Mouse (Mus musculus): ENCODE measurements around the gene Rbpjl.

Gene Rbpjl

DNA sequence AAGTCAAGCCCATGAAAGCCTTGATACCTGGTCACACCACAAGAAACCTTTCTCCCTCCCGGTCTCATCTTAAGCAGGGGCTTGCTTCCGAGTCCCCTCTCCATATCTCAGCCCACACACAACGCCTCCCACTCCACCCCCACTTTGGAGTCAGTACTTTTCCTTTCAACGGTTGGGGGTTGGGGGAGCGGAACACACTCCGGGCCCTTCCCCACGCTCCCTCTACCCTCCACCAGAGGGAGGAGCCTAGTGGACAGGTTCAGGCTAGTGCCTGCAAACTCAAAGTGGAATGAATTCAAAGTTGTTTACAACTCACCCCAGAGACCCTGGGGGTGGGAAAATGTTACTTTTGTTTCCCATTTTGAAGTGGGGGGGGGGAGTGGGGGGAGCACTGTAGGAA is 27.8 kb downstream of the Rbpjl start:
- peak; percentile 38 for DNase-seq

DNA sequence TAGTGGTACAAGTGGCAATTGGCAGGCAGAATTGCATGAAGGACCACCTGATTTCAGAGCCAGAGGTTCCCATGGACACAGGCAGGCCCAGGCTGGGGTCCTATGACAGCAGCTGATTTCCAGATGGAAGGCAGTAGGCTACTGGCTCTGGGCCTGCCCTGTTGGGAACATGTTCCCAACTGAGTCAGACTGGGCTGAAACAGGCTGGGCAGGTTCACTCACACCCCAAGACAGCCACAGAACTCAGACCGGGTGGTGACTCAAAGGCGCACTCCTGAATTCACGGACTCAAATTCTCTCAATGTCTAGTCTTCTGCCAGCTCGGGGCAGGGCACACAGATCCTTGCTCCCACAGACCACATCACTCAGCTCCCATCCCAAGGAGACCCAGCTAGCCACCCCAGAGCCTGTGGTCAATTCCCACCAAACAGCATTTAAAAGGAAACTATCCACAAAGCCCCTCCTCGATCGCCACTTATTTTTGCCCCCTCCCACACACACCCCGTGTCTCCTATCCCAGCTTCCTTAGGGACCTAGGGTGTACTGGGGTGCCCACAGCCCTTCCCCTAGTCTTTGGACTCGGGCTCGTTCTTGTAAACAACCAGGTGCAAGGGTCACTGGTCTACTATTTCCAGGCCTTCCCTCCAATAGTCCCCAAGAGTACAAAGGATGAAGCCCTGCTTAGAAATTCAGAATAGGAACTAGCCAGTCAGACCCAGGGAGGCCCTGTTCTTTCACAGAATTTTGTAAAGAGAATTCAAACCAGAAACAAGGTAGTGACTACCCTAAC is 28.9 kb downstream of the Rbpjl start:
- no peak for DNase-seq

DNA sequence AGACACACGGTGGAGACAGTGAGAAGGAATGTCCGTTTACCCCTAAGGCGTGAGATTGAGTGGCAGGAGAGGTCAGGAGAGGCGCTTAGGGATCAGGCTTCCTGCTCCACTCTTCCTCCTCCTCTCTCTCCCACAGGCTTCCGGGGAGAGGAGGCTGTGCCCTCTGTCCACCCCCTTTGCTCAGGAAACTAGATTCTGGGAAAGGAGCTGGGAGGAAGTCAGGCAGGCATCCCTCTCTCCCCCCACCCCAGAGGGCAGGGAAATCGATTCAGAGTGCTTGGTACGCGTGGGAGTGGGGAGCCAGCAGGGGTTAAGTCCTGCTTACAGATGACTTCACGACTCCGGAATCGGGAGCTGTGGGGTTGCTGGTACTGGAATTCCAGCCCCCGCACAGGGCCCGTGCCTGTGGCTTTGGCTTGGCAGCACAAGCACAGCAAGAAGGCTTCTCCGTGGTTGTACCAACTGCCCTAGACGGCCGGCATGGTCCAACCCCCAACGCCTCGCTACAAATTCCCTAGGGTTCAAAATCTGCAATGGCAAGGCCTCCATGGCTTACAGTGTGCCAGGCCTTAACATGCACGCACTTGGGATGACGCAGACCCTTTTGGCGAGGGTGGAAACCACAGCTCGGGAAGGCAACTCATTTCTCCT is 29.7 kb downstream of the Rbpjl start:
- no peak for DNase-seq

DNA sequence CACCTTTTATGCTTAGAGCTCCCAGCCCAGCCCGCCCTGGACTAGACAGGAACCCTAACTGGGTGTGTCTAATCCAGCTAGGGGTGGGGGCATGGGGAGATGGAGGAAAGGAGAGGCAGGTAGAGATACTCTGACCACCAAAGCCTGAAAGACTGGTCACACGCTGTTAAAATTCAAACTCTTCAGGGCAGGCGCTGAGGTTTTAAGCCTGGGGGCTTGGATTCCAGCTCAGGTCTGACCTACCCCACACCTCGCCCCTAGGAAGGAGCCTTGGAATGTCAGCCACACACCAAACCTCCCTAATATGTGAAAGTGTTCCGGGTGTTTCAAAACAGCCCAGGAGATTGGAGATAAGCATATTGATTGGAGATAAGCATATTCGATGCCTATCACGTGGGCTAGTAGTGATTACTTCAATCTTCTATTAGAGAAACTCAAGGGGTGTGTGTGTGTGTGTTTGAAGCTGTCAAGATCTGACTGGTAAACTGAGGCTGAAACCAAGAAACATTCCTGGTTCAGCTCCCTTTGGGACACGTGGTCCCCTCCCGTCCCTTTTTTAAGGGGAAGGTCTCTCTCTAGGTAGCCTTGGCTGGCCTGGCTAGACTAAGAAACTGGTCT is 30.4 kb downstream of the Rbpjl start:
- DNase-seq: no peak

DNA sequence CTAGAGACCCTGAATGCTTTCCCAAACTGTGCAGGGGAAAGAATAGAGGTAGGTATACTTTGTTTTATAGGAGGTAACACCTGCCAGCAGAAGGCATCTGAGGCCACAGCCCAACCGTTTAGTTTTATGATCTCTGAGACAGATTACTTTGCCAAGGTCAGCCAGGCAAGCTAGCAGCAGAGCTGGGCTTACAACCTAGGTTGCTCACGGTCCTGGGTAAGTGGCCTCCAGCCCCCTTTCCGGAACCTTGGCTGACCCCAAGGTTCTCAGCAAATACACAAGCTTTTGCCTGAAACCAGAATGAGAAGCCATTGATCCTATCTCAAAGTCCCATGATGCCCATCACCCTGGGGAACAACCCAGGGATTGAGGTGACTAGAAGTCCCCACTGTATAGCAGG is 31.7 kb downstream of the Rbpjl start:
- DNase-seq: no peak

DNA sequence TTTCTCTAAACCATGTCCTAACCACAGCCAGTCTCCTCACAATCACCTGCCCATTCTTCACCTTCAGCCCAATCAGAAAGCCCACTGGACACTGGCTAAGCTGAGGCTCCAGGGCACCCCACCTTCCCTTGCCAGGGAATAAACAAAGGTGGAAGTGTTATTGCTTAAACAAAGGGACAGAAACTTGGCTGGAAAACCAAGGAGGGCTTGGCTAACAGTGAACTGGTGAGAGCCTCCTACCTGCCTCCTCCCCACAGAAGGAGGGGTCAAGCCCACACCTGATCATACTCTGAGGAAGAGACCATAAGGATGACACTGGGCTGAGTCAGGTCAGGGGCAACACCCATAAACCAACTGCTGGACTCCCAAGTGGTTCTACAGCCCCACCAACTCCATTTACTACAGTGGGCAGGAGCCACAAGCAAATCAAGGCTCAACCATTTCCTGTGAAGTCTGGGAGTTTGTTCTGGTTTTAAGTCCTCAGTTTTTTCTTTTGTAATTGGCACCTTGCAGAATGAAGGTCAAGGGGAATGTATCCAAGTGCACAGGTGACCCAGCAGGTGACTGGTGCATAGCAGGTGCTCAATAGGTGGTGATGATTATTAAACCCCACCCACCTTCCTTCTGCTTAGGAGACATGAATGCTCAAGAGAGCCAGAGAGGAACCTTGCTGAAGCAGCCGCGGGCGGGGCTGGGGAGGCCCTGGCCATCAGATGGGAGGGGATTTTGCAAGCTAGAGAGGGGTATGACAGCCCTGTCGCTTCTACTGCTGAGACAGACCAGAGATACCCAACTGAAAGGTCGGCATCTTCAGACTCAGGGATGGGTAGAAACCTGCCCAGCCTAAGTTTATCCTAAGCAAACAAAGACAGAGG is 32.5 kb downstream of the Rbpjl start:
- DNase-seq: no peak

DNA sequence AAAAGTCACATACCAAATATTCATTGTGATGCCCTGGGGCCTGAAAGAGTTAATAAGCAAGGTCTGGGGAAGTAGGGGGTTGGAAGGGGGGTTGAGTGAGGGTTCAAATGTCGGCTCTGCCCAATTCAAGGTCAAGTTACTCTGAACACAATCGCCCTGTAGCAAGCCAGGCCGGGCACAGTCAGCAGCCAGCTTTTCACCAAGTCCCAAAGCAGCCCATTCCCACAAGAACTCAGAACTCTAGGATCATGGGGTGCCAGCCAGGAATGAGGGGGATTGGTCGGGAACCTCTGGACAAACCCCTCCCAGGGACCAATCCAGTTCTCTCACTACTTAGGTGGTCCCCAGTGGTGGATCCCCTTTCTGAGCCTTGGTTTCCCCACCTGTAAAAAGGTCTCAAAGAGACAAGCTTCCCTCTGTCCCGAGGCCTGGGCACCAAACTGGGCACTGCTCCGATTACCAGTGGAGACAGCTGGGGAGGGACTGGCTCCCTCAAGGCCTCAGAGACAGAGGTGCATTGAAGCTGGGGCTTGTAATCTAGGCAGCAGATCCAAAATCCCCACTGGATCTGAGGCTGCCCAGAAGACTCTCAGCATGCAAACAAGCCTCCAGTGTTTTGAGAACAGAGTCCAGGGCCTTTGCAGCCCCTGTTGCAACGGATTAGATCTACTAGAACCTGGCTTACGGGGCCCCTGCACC is 33.4 kb downstream of the Rbpjl start:
- DNase-seq: peak; percentile 30

DNA sequence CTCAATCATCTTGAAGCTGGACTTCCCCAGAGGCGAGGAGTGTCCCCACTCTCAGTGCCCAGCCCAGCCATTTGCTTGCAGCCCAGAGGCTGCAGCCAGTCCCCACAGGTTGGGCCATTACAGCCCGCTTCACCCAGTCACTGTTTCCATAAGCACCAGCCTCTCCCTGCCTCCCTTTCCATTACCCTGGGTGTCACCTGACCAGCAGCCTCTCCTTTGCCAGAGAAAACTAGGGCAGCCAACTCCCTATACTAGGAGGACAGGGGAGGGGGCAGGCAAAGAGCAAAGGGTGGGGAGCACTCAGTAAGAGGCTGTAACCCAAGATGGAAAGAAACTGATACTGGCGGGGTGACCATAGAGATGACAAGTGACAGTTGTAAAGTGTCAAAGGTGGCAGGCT is 34.0 kb downstream of the Rbpjl start:
- peak; percentile 62 for DNase-seq

DNA sequence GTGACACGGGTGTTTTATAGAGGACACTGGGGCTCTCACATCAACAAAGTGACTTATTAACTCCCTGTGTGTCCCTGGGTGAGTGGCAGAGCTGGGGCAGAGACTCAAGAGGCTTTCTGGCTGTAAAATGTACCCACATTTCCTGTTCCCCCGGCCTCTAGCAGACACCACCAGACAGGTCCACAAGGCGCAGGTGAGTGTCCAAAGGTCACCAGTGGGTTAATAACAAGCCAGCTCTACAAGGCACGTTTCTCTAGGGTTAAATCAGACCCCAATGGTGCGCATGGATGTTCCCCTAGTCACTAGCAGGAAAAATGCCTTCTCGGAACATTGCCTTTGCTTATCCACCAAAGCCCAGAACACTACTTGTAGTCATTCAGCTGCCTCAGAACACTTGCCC is 34.8 kb downstream of the Rbpjl start:
- no peak for DNase-seq

DNA sequence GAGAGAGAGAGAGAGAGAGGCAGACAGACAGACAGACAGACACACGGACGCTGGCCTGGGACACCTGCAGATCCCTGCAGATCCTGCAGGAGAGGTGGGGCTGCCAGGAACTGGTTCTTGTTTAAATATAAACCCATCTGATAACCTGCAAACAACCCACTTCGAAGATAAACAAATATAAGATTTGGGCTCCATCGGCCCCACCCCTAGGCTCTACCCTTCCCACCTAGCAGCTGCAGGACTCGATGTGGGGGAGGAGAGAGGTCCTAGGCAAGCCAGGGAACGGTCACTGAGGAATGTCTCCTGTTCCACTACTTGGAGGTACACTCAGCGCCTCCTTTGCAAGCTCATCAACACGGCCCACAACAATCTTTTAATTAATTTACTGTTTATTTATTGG is 35.3 kb downstream of the Rbpjl start:
- DNase-seq: no peak

DNA sequence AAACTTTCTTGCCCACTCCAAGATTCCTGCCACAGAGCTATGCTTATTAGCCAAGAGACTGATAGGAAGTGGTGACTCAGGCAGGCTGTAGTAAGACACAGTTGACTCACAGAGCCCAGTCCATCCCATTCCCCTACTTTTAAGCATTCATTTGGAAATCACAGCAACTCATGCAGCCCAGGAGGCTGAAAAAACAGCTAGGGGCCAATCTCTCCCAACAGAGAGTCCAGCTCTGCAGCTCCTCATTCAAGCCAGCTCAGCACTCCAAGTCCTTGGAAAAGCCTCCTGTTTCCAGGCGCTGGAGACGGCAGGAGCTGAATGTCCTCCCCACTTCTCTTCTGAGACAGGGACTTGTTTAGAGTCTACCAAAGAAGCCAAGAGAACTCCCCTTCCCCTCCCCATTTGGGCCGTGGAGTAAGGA is 36.1 kb downstream of the Rbpjl start:
- DNase-seq: no peak

DNA sequence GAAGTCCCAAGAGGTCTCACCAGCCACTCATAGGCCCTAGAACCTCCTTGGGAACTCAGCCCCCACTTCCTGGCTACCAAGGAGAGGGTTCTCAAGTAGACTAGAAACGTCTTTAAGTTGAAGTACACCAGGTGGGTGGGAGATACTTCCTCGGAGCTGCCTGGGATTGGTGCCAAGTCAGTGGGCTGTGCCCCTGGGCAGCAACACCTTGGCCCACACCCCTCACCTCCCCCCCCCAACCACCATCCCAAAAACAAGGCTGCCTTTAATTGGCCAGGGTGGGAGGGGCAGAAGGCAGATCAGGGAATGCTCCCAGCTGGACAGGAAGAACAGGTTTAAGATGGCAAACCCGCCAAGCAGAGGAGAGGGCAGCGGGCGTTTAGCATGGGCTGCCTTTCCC is 37.4 kb downstream of the Rbpjl start:
- DNase-seq: no peak

DNA sequence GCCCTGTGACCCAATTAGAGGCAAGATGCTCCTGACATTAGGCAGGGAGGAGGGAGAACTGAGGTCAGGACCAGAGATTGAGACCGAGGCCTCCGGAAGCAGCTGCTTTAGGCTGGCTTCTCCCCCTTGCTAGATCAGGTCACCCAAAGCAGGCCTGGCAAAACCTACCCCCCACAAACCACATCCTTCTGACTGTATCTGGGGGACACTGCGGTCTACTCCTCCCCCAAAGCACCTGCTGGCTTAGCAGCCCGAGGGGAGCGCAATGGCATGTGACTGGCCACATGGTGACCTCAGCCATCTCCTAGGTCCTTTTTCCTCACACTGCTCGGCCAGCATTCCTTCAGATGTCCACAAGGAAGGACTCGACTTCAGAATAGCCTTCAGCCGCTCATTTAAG is 38.2 kb downstream of the Rbpjl start:
- DNase-seq: no peak

DNA sequence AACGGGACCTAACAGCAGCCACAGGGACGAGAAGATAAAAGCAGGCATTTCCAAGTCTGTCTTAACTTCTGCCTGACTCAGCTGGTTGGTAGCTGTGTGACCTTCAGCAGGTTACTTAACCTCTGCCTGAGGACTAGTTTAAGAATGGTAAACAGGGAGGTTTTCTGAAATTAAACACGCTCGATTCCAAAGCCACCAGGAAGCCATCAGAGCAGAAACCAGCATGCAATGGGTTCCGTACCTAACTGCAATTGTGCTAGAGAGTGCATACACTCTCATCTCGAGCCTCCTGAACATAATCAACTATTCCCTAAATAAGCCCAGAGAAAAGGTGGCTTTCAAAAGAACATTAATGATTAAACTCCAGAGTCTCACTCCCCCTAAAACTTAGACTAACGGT is 38.8 kb downstream of the Rbpjl start:
- DNase-seq: no peak

DNA sequence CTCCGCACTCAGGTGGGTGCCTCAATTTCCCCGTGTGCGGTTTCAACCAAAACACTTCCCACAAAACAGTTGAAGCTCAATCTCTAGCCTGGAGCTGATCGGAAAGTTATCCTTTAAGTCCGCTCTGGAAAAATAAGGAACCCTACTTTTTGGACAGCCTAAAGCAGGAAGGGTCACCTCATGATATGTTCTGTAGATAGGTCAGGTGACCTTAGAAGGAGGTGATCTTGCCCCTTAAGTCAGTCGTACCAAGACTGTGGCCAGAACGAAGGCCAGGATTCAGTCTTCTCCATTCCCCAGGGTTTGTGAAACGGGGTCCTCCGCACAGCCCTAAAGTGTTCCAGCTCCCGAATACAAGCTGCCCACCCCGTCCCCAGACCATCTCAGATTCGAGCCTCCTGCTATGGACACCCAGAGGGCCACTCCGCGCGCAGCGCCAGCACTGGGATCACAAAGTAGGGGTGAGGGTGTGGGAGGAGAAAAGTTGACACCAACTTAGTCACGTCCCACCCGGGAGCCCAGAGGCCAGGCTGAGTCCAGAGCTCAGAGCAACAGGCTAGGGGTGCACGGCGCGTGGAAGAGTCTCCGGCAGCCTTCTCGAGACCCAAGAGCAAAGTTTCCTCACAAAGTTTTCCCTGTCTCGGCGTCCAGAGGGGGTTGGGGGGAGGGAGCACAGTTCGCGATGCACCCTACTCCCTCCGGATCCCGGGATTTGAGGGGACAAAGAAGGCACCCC is 39.5 kb downstream of the Rbpjl start:
- DNase-seq: no peak

DNA sequence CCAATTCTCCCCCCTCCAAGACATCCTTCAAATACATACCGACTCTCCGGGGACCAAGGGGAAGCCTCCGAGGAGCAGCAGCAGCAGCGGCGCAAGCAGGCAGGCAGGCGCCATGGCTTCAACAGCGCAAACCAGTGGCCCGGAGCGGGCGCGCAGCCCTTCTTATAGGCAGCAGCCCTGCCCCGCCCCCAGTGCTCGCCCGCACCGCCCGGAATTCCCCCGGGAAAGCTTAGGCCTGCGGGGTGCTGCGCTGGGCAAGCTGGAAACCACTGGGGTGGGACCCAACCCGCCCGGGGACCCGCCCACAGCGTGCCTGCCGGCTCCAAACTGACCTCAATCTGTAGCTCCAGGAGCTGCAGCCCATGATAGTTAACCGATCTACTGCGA is 40.1 kb downstream of the Rbpjl start:
- DNase-seq: peak; percentile 93

DNA sequence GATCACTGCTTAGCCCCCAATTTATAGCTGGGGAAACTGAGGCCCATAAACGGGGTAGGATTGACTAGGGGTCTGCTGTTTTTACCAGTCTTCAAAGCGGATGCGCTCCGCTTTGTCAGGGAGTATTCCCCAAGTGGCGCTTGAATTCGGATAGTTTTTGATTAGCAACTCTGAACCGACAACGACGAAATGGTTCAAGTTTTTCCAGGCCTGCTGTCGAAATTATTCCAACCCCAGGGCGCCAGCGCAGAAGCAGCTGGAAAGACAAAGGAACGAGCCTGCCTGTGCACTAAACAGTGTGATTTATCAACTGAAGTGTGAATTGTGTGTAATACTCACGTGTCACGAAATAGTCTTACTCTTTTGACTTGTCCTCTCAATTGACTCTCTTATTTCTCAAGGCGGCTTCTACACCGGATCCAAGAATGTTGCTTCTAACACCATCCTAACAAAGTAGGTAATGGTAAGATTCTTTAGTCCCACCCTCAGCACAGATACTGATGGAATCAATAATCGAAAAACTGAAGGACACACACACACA is 40.6 kb downstream of the Rbpjl start, which contains the start of gene Sdc4:
TSS of gene Sdc4 (minus strand) at position 428 of the 541 bp plus-strand sequence.
- no peak for DNase-seq

DNA sequence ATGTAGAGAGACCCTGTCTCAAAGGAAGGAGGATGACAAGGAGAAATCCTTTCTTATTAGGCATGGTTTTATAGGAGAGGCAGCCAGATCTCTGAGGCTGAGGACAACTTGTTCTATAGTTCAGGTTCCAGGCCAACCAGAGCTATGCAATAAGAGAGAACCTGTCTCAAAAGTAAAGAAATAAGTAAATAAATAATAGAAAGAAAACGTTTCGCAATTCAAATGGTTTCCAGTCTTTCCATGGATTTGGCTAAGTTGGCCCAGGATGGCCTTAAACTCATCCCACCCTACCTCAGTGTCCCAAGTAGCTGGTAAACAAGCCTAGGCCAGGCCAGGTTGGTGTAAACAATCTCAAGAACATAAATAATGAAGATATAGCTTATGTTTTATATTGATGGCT is 41.8 kb downstream of the Rbpjl start:
- no peak for DNase-seq

DNA sequence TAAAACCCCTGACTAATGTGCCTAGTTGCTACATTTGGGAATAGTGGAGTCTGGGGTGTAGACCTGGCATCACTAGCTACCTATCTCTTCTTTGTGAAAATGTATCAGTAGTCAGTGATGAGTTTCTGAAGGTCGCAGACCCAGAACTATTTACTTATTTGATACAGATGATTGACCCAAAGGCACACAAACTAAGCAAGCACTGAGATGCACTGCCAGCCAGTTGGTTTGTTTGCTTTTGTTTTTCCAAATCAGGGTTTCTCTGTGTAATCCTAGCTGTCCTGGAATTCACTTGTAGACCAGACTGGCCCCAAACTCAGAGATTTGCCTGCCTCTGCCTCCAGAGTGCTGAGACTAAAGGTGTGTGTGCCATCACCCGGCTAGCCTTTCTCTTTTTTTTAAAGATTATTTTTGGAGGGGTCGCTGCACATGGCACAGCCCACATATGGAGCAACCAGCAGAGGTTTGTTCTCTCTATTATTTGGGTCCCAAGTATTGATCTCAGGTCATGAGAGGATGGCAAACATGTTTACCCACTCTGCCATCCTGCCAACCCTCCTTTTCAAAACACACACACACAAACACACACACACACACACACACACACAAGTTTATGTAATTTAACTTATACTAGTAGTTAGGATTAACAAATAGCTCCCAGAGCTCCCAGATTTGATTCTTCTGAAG is 42.6 kb downstream of the Rbpjl start:
- DNase-seq: no peak

DNA sequence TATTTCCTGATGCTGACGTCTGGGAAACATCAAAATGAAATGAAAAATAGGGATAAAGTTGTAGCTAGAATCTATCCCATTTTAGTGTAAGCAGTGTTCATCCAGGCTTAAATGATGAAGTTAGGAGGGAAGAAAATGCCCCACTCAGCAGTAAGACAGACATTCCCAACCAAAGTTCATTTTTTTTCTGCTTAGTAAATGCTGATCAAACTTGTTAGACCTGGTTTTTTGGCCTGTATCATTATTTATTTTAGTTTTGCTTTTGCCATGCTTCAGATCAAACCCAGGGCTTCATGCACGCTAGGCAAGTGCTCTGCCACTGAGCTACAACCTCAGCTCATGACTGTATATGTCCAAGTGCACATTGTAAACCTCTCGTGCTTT is 43.1 kb downstream of the Rbpjl start:
- no peak for DNase-seq

DNA sequence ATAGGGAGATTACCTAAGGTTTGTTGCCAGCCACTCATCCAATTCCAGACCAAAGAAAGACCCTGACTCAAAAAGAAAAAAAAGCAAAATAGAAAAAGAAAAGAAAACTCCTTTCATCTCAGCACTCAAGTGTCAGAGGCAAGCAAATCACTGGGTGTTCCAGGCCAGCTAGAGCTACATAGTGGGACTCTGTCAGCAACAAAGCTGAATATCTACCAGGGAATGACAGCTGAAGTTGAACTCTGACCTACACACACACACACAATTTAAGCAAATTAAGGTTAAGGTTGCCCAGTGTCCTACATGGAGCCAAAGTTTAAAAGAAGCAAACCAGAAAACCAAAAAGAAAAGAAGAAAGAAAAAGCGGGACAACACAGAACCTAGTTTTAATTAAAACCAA is 45.2 kb downstream of the Rbpjl start:
- DNase-seq: no peak
